Mouse (Mus musculus) granulocyte monocyte progenitor cell, adult 5-6 weeks (primary cell): ENCODE measurements around the gene Pou2f3. TPM values are rescaled to one million over a fixed set of nuclear protein-coding genes. Genes with fewer than 3 reads are reported as not detected.

Experiments
- ATAC-seq: replicated peaks from 2 replicates; pipeline ENCODE4 v1.8.0; 2016; ENCODE audit warnings: mild to moderate bottlenecking, moderate TSS enrichment, inconsistent platforms; ENCODE audit not compliant: poor library complexity, severe bottlenecking
- total RNA-seq, 2 experiments: library from RNA; stranded (forward) in 1 of 2; stranded (reverse) in 1 of 2; fragments of 200-712, 200-1000 nt in 1 of 2; fragments of >200 nt in 1 of 2; fragmentation: Nextera tagmentation in 1 of 2; gene quantifications; 2 replicates each; pipeline ENCODE4 v1.2.3; 2014 to 2017

Pou2f3 gene
- total RNA-seq, 2 experiments from 2014 or later = not detected

GRCm38 (mm10) chr9:43094828-43095227 is 115.3 kb downstream of the Pou2f3 start:
- ATAC-seq = no peak

- no peak for ATAC-seq
These were observed 116.4 kb downstream of the Pou2f3 start for GRCm38 (mm10) chr9:43093803-43094202.

- ATAC-seq = no peak
These were observed 124.4 kb downstream of the Pou2f3 start for GRCm38 (mm10) chr9:43085686-43086285.

GRCm38 (mm10) chr9:43084496-43085362 is 125.4 kb downstream of the Pou2f3 start:
- no peak for ATAC-seq

GRCm38 (mm10) chr9:43083441-43084055 is 126.6 kb downstream of the Pou2f3 start:
- no peak for ATAC-seq

- no peak for ATAC-seq
These were observed 131.5 kb downstream of the Pou2f3 start for GRCm38 (mm10) chr9:43078711-43079110.

- no peak for ATAC-seq
These were observed 134.0 kb downstream of the Pou2f3 start for GRCm38 (mm10) chr9:43076163-43076562.

- ATAC-seq = no peak
These were observed 135.6 kb downstream of the Pou2f3 start for GRCm38 (mm10) chr9:43074611-43075010.

Other genes with a start within 250 kb of the Pou2f3 start
- gene Arhgef12, start 103.1 kb downstream of the Pou2f3 start, total RNA-seq (2014; fragmentation: Nextera tagmentation) = 0.06 and 0.28 TPM in 2 replicates
- 0.39 and 0.62 TPM in 2 replicates for gene Arhgef12, start 103.1 kb downstream of the Pou2f3 start, total RNA-seq (2017)
- not detected in 2 replicates for gene Tmem136, start 93.8 kb downstream of the Pou2f3 start, total RNA-seq (2014; fragmentation: Nextera tagmentation)
- not detected in 2 replicates for gene Tmem136, start 93.8 kb downstream of the Pou2f3 start, total RNA-seq (2017)
- 11.1 and 14.2 TPM in 2 replicates for gene Oaf, start 29.5 kb upstream of the Pou2f3 start, total RNA-seq (2014; fragmentation: Nextera tagmentation)
- gene Oaf, start 29.5 kb upstream of the Pou2f3 start, total RNA-seq (2017) = 7.1 and 11.6 TPM in 2 replicates
- gene Trim29, start 100.5 kb upstream of the Pou2f3 start, total RNA-seq (2014; fragmentation: Nextera tagmentation) = not detected in 2 replicates
- not detected in 2 replicates for gene Trim29, start 100.5 kb upstream of the Pou2f3 start, total RNA-seq (2017)